Mouse (Mus musculus) spleen, adult 2 months (tissue): Measurements from ENCODE around the gene Fam178b.

Experiments used
- CTCF ChIP-seq: fragments of 200-500 bp; IDR thresholded peaks from 2 replicates; pipeline ENCODE4 v1.5.1; 2011; ENCODE audit warnings: mild to moderate bottlenecking, inconsistent platforms; ENCODE audit not compliant: insufficient read depth, insufficient read length, insufficient replicate concordance; ENCODE audit errors: extremely low read depth
- POLR2A ChIP-seq: fragments of 200-500 bp; IDR thresholded peaks from 2 replicates; pipeline ENCODE4 v1.6.1; 2011; ENCODE audit warnings: low read depth, low read length, inconsistent platforms

GRCm38 (mm10) chr1:36539186-36539585, 143.8 kb downstream of the Fam178b start, which contains the start of gene Gm42417:
- TF ChIP-seq CTCF (no peak), POLR2A (no peak)
